Mouse (Mus musculus) ovary, adult 2 months (tissue): Measurements from ENCODE around the gene Car4. TPM values are rescaled to one million over a fixed set of nuclear protein-coding genes. Genes with fewer than 3 reads are reported as not detected.

Experiments
- polyA plus RNA-seq: library from polyadenylated mRNA; depleted of rRNA; stranded (reverse); fragments of >200 nt; gene quantifications from 2 replicates; pipeline ENCODE4 v1.2.3, GENCODE M21; 2012; rRNA removed

Car4 gene
- 0.59 and 1.5 TPM in 2 replicates for polyA plus RNA-seq

DNA sequence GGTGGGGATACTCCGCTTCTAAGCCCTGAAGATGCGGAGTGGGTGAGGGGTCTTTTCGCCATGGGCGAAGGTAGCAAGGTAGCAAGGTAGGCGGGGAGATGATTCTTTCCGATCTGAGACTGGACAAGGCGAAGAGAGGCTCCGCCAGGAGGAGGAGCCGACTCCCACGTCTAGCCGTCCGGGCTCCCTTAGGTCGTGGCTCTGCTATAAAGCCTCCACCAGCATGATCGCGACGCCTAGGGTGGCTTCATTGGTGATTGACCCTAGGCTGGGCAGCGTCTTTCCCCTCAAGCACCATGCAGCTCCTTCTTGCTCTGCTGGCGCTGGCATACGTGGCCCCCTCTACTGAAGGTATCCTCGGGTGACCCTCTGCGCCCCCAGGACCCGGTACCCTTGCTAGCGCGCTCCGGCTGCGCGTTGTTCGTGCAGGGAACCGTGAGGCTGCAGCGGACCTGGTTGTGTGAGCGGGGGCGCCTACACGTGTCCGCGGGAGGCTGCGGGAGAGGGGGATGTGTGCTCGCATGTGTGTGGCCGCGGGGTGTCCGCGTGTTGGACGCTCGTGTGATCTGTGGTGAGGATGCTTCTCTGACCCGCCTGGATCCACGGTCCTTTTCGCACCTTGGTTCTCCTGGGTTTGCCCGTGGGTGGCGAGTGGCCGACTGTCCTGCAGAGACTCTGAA is at the start of gene Car4:
TSS of gene Car4 (plus strand) at position 196 of the 680 bp plus-strand sequence.

DNA sequence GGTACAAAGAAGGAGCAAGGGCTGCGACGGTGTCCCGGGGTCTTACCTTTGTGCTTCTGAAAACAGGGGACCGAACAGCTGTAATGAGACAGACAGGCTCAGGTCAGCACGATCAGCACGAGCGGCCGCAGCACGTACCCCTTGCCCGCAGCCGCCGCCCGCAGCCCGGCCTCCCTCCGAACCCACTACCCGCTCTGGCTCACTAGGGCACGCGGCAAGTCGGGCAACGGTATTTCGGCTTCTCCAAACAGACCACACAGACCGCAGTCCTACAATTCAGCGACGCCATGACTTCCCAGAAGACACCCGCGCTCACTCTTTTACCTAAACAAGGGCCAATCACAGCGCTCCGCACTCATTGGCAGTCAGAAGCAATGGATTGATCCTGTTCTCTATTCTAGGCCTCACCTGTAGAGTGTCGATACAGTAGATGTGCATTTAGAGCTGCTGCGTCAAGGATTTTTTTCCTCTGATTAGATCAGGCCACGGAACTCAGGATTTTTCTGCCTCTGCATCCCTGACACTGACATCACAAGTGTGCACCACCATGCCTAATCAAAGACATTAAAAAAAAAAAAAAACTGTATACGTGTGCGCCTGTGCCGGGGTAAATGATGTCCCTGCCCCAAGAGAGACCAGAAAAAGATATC is 41.4 kb upstream of the Car4 start, which contains the start of gene Znhit3:
TSS of gene Znhit3 (minus strand) at position 314 of the 650 bp plus-strand sequence.

Other genes starting within 250 kb of the Car4 start
- gene Mrm1, start 138.3 kb upstream of the Car4 start, polyA plus RNA-seq = 17.0 and 19.9 TPM in 2 replicates
- gene Dhrs11, start 128.8 kb upstream of the Car4 start, polyA plus RNA-seq = 40.9 and 51.1 TPM in 2 replicates
- gene Ggnbp2, start 87.0 kb upstream of the Car4 start, polyA plus RNA-seq = 30.2 and 33.9 TPM in 2 replicates
- gene Myo19, start 77.6 kb upstream of the Car4 start, polyA plus RNA-seq = 24.0 and 28.5 TPM in 2 replicates
- gene Pigw, start 77.5 kb upstream of the Car4 start, polyA plus RNA-seq = 2.0 and 2.2 TPM in 2 replicates
- gene Znhit3, start 41.4 kb upstream of the Car4 start, polyA plus RNA-seq = 8.1 and 8.5 TPM in 2 replicates
- gene Usp32, start 182.4 kb downstream of the Car4 start, polyA plus RNA-seq = 4.2 and 4.4 TPM in 2 replicates
- gene 1700125H20Rik, start 212.6 kb downstream of the Car4 start, polyA plus RNA-seq = not detected in 2 replicates